ENCODE assay signal across 8 mouse cellular contexts in genomic region chr8:109778993-109779421, GRCm38 (mm10). TPM values are rescaled to one million over a fixed set of nuclear protein-coding genes. Genes with fewer than 3 reads are reported as not detected.
DNase-seq lines count a peak whose midpoint lies in the region; ATAC-seq and TF ChIP-seq lines count a peak whose summit lies in the region.

No protein-coding gene starts in this region.

- H3K27ac ChIP-seq in ES-E14 (ENCODE audit: insufficient read depth, low read depth, low read length, poor library complexity, severe bottlenecking) = peak overlapping the region; percentile 89
- peak overlapping the region; percentile 99 for H3K27ac ChIP-seq in heart, postnatal 0 days (ENCODE audit: low read depth)
- H3K27ac ChIP-seq in limb, embryonic 13.5 days = peak overlapping the region; percentile 97
- peak overlapping the region; percentile 98 for H3K27ac ChIP-seq in midbrain, embryonic 15.5 days

- H3K27me3 ChIP-seq in heart, postnatal 0 days (ENCODE audit: control insufficient read depth, insufficient read depth, low read length) = no peaks in the 10 kb centered on the region
- 0 out of 2 replicates have a peak, but pooled peaks cover 5% of the 10 kb centered on the region for H3K27me3 ChIP-seq in limb, embryonic 13.5 days
- 0 out of 2 replicates have a peak, but pooled peaks cover 8% of the 10 kb centered on the region for H3K27me3 ChIP-seq in midbrain, embryonic 15.5 days (replicated peaks)

- H3K4me3 ChIP-seq in ES-E14 (ENCODE audit: insufficient read depth in 1 of 2, low read depth in 1 of 2, low read length in 2 of 2, poor library complexity in 1 of 2, severe bottlenecking in 1 of 2) = peak overlapping the region; percentile 82 to 100
- H3K4me3 ChIP-seq in heart, postnatal 0 days (ENCODE audit: low read depth, low read length) = peak overlapping the region; percentile 100
- H3K4me3 ChIP-seq in limb, embryonic 13.5 days = peak overlapping the region; percentile 98
- H3K4me3 ChIP-seq in midbrain, embryonic 15.5 days = peak overlapping the region; percentile 98

- in situ Hi-C loops in ES-E14 (cut with MboI; ENCODE audit: low sequenced_read_pairs in 2 of 2, unreplicated experiment in 2 of 2) = no loop called here

- TF ChIP-seq EP300 in heart, postnatal 0 days (IDR thresholded peaks at IDR 0.05; ENCODE audit: low read depth) = no peak

- no peaks in the 10 kb centered on the region for H3K9me3 ChIP-seq in ES-E14 (ENCODE audit: control insufficient read depth, insufficient read depth, low read depth, low read length)
- no peaks in the 10 kb centered on the region for H3K9me3 ChIP-seq in heart, postnatal 0 days (replicated peaks; ENCODE audit: control insufficient read depth, low read length)
- H3K9me3 ChIP-seq in limb, embryonic 13.5 days = no peaks in the 10 kb centered on the region
- H3K9me3 ChIP-seq in midbrain, embryonic 15.5 days = no peaks in the 10 kb centered on the region

- peak; percentile 49 for DNase-seq in kidney, adult 11 months
- DNase-seq in kidney, adult 18-20 months = no peak
- DNase-seq in ES-E14 (ENCODE audit: low read depth, low spot score) = no peak
- peak; percentile 56 for DNase-seq in c-Kit-positive CD71-positive TER-119-positive erythroid progenitor cells, embryonic 14.5 days (ENCODE audit: low spot score)
- no peak for DNase-seq in heart, postnatal 0 days (ENCODE audit: low spot score)
- DNase-seq in thymus, postnatal 14 days = peak; percentile 60

- 0% methylated on average over 27 of the region's 32 CpGs for WGBS in heart, postnatal 0 days
- 0% methylated on average over 30 of the region's 32 CpGs for WGBS in limb, embryonic 13.5 days
- WGBS in midbrain, embryonic 15.5 days = 0% methylated on average over 32 of the region's 32 CpGs

- peak; percentile 37 for ATAC-seq in heart, postnatal 0 days (ENCODE audit: insufficient read depth, low read depth)
- peak; percentile 13; the same call in 1 of the 2 replicates for ATAC-seq in limb, embryonic 13.5 days (ENCODE audit: low FRiP score, low read depth)
- peak; percentile 78 for ATAC-seq in midbrain, embryonic 15.5 days (replicated peaks)

- peak overlapping the region; percentile 99 for H3K9ac ChIP-seq in ES-E14 (ENCODE audit: insufficient read depth, low read depth, low read length, poor library complexity, severe bottlenecking)
- peak overlapping the region; percentile 96 for H3K9ac ChIP-seq in heart, postnatal 0 days (replicated peaks; ENCODE audit: low read depth, low read length)
- H3K9ac ChIP-seq in limb, embryonic 13.5 days = peak overlapping the region; percentile 95
- H3K9ac ChIP-seq in midbrain, embryonic 15.5 days = peak overlapping the region; percentile 97

- TF ChIP-seq CTCF in heart, postnatal 0 days (IDR thresholded peaks at IDR 0.05; ENCODE audit: low read depth) = no peak

- H3K4me2 ChIP-seq in heart, postnatal 0 days (ENCODE audit: low read depth, low read length) = peak overlapping the region; percentile 67
- peak overlapping the region; percentile 95 for H3K4me2 ChIP-seq in limb, embryonic 13.5 days (replicated peaks)
- H3K4me2 ChIP-seq in midbrain, embryonic 15.5 days = peak overlapping the region; percentile 96

- peaks cover 0 to 5% of the 10 kb centered on the region in 2 experiments; a peak in 1 of 4 replicates for H3K4me1 ChIP-seq in ES-E14 (ENCODE audit: control insufficient read depth in 2 of 2, insufficient read depth in 2 of 2, low read length in 2 of 2, poor library complexity in 1 of 2)
- peaks cover 12% of the 10 kb centered on the region for H3K4me1 ChIP-seq in heart, postnatal 0 days (ENCODE audit: control insufficient read depth, insufficient read depth)
- peaks cover 18% of the 10 kb centered on the region for H3K4me1 ChIP-seq in limb, embryonic 13.5 days
- H3K4me1 ChIP-seq in midbrain, embryonic 15.5 days = peaks cover 19% of the 10 kb centered on the region

- H3K36me3 ChIP-seq in ES-E14 (ENCODE audit: control insufficient read depth, insufficient read depth, low read length, poor library complexity, severe bottlenecking) = no peaks in the 10 kb centered on the region
- H3K36me3 ChIP-seq in heart, postnatal 0 days (replicated peaks; ENCODE audit: control insufficient read depth, insufficient read depth, low read length) = no peaks in the 10 kb centered on the region
- H3K36me3 ChIP-seq in limb, embryonic 13.5 days = no peaks in the 10 kb centered on the region
- H3K36me3 ChIP-seq in midbrain, embryonic 15.5 days (replicated peaks) = no peaks in the 10 kb centered on the region

TF ChIP-seq in ES-E14, 5 proteins besides CTCF, POLR2A, EP300 and RAD21:
- no peak for TF ChIP-seq MAFK (IDR thresholded peaks at IDR 0.05; ENCODE audit: insufficient read depth, low read depth, low read length)
- TF ChIP-seq HCFC1 (IDR thresholded peaks at IDR 0.05; ENCODE audit: borderline replicate concordance, insufficient read depth, low read length) = no peak
- TF ChIP-seq ZC3H11A (IDR thresholded peaks at IDR 0.05; ENCODE audit: borderline replicate concordance, low read depth, low read length) = no peak
- no peak for TF ChIP-seq CHD2 (IDR thresholded peaks at IDR 0.05; ENCODE audit: low read depth, low read length)
- TF ChIP-seq ZNF384 (IDR thresholded peaks at IDR 0.05; ENCODE audit: low read depth, low read length) = no peak
TF ChIP-seq in ES-E14: peak in this region for 0.

RNA-seq across cellular contexts. Expression of gene Ap1g1, which starts 0.7 kb away (rescaled TPM):
- total RNA-seq in ES-E14 (2012; rRNA removed) = 31.3 and 51.4 TPM in 2 replicates
- total RNA-seq in heart, postnatal 0 days (2014; rRNA removed; ENCODE audit: low replicate concordance) = 23.7 and 24.6 TPM in 2 replicates
- 13.5 and 14.4 TPM in 2 replicates for polyA plus RNA-seq in heart, postnatal 0 days (2015; fragmentation: Nextera tagmentation; extraction: Ambion mirVana)
- 37.4 and 43.0 TPM in 2 replicates for polyA plus RNA-seq in limb, embryonic 13.5 days (2015; fragmentation: Nextera tagmentation; extraction: Ambion mirVana)
- polyA plus RNA-seq in midbrain, embryonic 15.5 days (2015; fragmentation: Nextera tagmentation; extraction: Ambion mirVana) = 48.0 and 52.9 TPM in 2 replicates

RNA-seq across cellular contexts. Expression of gene Atxn1l, which starts 41.5 kb away (rescaled TPM):
- 12.3 and 13.2 TPM in 2 replicates for total RNA-seq in ES-E14 (2012; rRNA removed)
- total RNA-seq in heart, postnatal 0 days (2014; rRNA removed; ENCODE audit: low replicate concordance) = 12.6 and 13.8 TPM in 2 replicates
- 2.4 and 3.3 TPM in 2 replicates for polyA plus RNA-seq in heart, postnatal 0 days (2015; fragmentation: Nextera tagmentation; extraction: Ambion mirVana)
- 6.7 and 11.3 TPM in 2 replicates for polyA plus RNA-seq in limb, embryonic 13.5 days (2015; fragmentation: Nextera tagmentation; extraction: Ambion mirVana)
- polyA plus RNA-seq in midbrain, embryonic 15.5 days (2015; fragmentation: Nextera tagmentation; extraction: Ambion mirVana) = 3.5 and 4.1 TPM in 2 replicates

Comparison
In these comparisons a context has a peak if more than half of its experiments do, and no peak if none do; other contexts are left out.
1. DNase-seq: peak in kidney, adult 11 months (single experiment), c-Kit-positive CD71-positive TER-119-positive erythroid progenitor cells, embryonic 14.5 days (single experiment) and thymus, postnatal 14 days (single experiment); none in kidney, adult 18-20 months (single experiment), ES-E14 (single experiment) and heart, postnatal 0 days (single experiment).
2. ATAC-seq: peak in every context shown above with its lines; median percentile 78 in midbrain, embryonic 15.5 days; 37 in heart, postnatal 0 days; 13 in limb, embryonic 13.5 days.
3. Peak in every context shown above with its lines, with median percentiles within 50 percentile points of each other: H3K27ac ChIP-seq, H3K4me3 ChIP-seq, H3K9ac ChIP-seq and H3K4me2 ChIP-seq.